Mouse (Mus musculus) forebrain, postnatal 0 days (tissue): ENCODE measurements at regions not wholly inside any gene's neighbourhood (a gene's known extent, or its start where the extent isn't known, plus 50 kb on each side); places are given as distances from the start of the nearest gene placed in this dataset.
A peak's percentile ranks its signal among the peaks of the same experiment; 100 is the strongest.

Experiments
- ATAC-seq: fragments of 200-750 bp; cut with Nextera tagmentation; 2 replicates; pipeline ENCODE4 v1.8.0; 2017; ENCODE audit warnings: mild to moderate bottlenecking, moderate library complexity
- DNase-seq: peaks from one replicate; pipeline ENCODE4 v3.0.0-alpha.2; 2015
- H3K27ac ChIP-seq: fragments of 300-500 bp; sonication (generic); 2 replicates; pipeline ENCODE4 v1.5.1; 2014; ENCODE audit warnings: low read depth, mild to moderate bottlenecking, antibody characterized with exemption, low read length, moderate library complexity, mixed read lengths
- H3K27me3 ChIP-seq: fragments of 300-500 bp; sonication (generic); 2 replicates; pipeline ENCODE4 v1.6.1; 2014; ENCODE audit warnings: mild to moderate bottlenecking, low read length, mixed read lengths; ENCODE audit not compliant: insufficient read depth
- H3K36me3 ChIP-seq: fragments of 300-500 bp; sonication (generic); 2 replicates; pipeline ENCODE4 v1.6.1; 2014; ENCODE audit warnings: mild to moderate bottlenecking, moderate library complexity; ENCODE audit not compliant: insufficient read depth
- H3K4me1 ChIP-seq: fragments of 300-500 bp; sonication (generic); 2 replicates; pipeline ENCODE4 v1.6.1; 2014; ENCODE audit warnings: antibody characterized with exemption; ENCODE audit not compliant: insufficient read depth
- H3K4me2 ChIP-seq: fragments of 300-500 bp; sonication (generic); 2 replicates; pipeline ENCODE4 v1.6.1; 2014; ENCODE audit warnings: low read depth, mild to moderate bottlenecking, moderate library complexity
- H3K4me3 ChIP-seq: fragments of 300-500 bp; sonication (generic); 2 replicates; pipeline ENCODE4 v1.5.1; 2014; ENCODE audit warnings: low read depth, low read length, mixed read lengths
- H3K9ac ChIP-seq: fragments of 300-500 bp; sonication (generic); 2 replicates; pipeline ENCODE4 v1.6.1; 2014; ENCODE audit warnings: mild to moderate bottlenecking
- H3K9me3 ChIP-seq: fragments of 300-500 bp; sonication (generic); 2 replicates; pipeline ENCODE4 v1.6.1; 2016; ENCODE audit warnings: low read length
- CTCF ChIP-seq: sonication (generic); IDR thresholded peaks from 2 replicates; pipeline ENCODE4 v1.5.1; 2016; ENCODE audit warnings: antibody characterized with exemption, control low read depth, low read depth
- WGBS: fragments of 180-500 bp; shearing (Covaris S2); extraction: QIAGEN DNeasy Blood & Tissue Kit; methylation state at CpG from one replicate; pipeline ENCODE4 v1.1.7; 2014; 5-methylcytosine and 5-hydroxymethylcytosine counted together

DNA sequence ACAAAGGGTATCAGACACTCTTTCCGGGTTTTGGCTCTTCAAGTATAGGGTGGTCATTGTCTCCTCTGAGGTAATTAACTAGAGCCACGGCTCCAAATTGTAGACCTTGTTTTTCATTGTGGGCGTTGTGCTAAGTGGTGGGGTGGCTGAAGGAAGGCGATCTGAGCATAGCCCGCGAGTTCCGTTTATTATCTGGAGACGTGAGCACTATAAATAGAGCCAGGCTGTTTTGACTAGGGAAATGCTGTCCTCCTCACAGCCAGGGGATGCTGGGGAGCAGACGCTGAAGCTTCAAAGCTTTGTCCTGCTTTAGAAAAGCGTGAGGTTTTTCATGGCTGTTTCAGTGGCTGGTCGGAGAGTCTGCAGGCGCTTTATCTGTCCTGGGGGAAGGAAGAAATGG lies 75.9 kb upstream of the Pmfbp1 start:
- peak overlapping the region; percentile 21 for H3K4me2 ChIP-seq
- DNase-seq (peak; percentile 78), ATAC-seq (peak; percentile 35)
- H3K9ac ChIP-seq = peak overlapping the region; percentile 19; the same call in 1 of the 2 replicates
- TF ChIP-seq CTCF = peak; percentile 71
- no peaks in the 10 kb centered on the region for H3K9me3 ChIP-seq
- H3K4me1 ChIP-seq = 0 out of 2 replicates have a peak, but pooled peaks cover 14% of the 10 kb centered on the region
- no peaks in the 10 kb centered on the region for H3K27me3 ChIP-seq
- peak overlapping the region; percentile 79 for H3K27ac ChIP-seq
- H3K36me3 ChIP-seq = no peaks in the 10 kb centered on the region
- 5% methylated on average over 12 of the region's 12 CpGs for WGBS
- no peak overlapping the region for H3K4me3 ChIP-seq

GRCm38 (mm10) chr8:109419029-109419596 lies 74.7 kb upstream of the Pmfbp1 start:
- ATAC-seq = peak; percentile 53
- H3K9ac ChIP-seq = no peak overlapping the region
- H3K27ac ChIP-seq = peak overlapping the region; percentile 79
- H3K4me3 ChIP-seq = no peak overlapping the region
- 14% methylated on average over 4 of the region's 4 CpGs for WGBS
- no peaks in the 10 kb centered on the region for H3K9me3 ChIP-seq
- no peak overlapping the region for H3K4me2 ChIP-seq
- TF ChIP-seq CTCF = no peak
- DNase-seq = peak; percentile 83
- no peaks in the 10 kb centered on the region for H3K36me3 ChIP-seq
- H3K4me1 ChIP-seq = 0 out of 2 replicates have a peak, but pooled peaks cover 14% of the 10 kb centered on the region
- no peaks in the 10 kb centered on the region for H3K27me3 ChIP-seq

- no peaks in the 10 kb centered on the region for H3K36me3 ChIP-seq
- DNase-seq = no peak
- H3K9me3 ChIP-seq = no peaks in the 10 kb centered on the region
- no peaks in the 10 kb centered on the region for H3K4me1 ChIP-seq
- H3K27me3 ChIP-seq = no peaks in the 10 kb centered on the region
- no peak overlapping the region for H3K27ac ChIP-seq
- no peak overlapping the region for H3K9ac ChIP-seq
- H3K4me3 ChIP-seq = no peak overlapping the region
- WGBS = 62% methylated on average over 5 of the region's 5 CpGs
- no peak for ATAC-seq
- TF ChIP-seq CTCF = no peak
- no peak overlapping the region for H3K4me2 ChIP-seq
Observed at GRCm38 (mm10) chr8:109424004-109424403, 69.8 kb upstream of the Pmfbp1 start.

DNA sequence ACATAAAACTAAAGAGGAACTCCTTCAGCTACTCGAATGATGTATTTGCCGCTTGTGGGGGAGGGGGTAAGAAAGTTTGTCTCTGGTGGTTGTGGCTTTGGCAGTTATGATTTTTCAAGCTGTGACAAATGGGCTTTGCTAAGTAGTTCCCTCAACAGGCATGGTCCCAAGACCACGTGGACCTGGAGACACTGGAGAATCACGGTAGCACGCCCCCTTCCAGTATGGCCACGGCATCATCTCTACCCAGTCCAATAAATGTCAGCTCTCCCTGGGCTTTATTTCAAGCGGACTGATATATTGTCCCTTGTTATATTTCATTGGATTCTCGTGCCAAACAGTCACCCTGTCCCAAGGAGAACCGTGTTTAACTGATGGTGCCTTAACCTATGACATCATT lies 65.3 kb upstream of the Pmfbp1 start:
- no peaks in the 10 kb centered on the region for H3K36me3 ChIP-seq
- no peak for ATAC-seq

GRCm38 (mm10) chr8:109434538-109434937 lies 59.3 kb upstream of the Pmfbp1 start:
- H3K36me3 ChIP-seq = no peaks in the 10 kb centered on the region
- no peak for TF ChIP-seq CTCF
- H3K27me3 ChIP-seq = no peaks in the 10 kb centered on the region
- H3K4me1 ChIP-seq = peaks cover 5% of the 10 kb centered on the region
- H3K4me2 ChIP-seq = no peak overlapping the region
- ATAC-seq (no peak), DNase-seq (no peak)
- no peak overlapping the region for H3K9ac ChIP-seq
- no peak overlapping the region for H3K4me3 ChIP-seq
- WGBS = 88% methylated on average over 12 of the region's 12 CpGs
- H3K27ac ChIP-seq = no peak overlapping the region
- H3K9me3 ChIP-seq = no peaks in the 10 kb centered on the region

More for the DNA sequence above, 65.3 kb upstream of the Pmfbp1 start:
- Histone ChIP-seq H3K9ac (no peak overlapping the region), H3K27me3 (no peaks in the 10 kb centered on the region), H3K27ac (no peak overlapping the region), H3K4me1 (no peaks in the 10 kb centered on the region), H3K4me3 (no peak overlapping the region), H3K4me2 (no peak overlapping the region), H3K9me3 (no peaks in the 10 kb centered on the region)
- TF ChIP-seq CTCF = no peak
- 88% methylated on average over 9 of the region's 9 CpGs for WGBS
- no peak for DNase-seq

DNA sequence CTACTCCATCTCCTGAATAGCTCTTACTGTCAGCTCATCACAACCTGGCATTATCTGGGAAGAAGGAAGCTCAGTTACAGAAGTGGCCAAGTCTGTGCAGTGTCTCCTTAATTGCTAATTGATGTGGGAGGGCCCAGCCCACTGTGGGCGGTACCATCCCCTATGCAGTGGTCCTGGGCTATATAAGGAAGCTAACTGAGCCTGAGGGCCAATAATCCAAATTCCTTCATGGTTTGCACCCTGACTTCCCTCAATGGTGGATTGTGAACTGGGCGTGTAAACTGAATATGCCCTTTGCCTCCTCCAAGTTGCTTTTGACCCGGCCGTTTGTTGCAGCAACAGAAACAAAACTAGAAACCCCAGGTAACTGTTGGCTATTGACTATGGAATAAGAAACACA lies 57.8 kb upstream of the Pmfbp1 start:
- Histone ChIP-seq H3K4me3 (no peak overlapping the region), H3K9ac (no peak overlapping the region), H3K4me2 (0 out of 2 replicates have a peak overlapping the region, but pooled peaks have one; percentile 49), H3K36me3 (no peaks in the 10 kb centered on the region), H3K27ac (peak overlapping the region; percentile 76), H3K9me3 (no peaks in the 10 kb centered on the region), H3K4me1 (peaks cover 5% of the 10 kb centered on the region), H3K27me3 (no peaks in the 10 kb centered on the region)
- 67% methylated on average over 4 of the region's 4 CpGs for WGBS
- TF ChIP-seq CTCF = no peak
- no peak for ATAC-seq
- no peak for DNase-seq

DNA sequence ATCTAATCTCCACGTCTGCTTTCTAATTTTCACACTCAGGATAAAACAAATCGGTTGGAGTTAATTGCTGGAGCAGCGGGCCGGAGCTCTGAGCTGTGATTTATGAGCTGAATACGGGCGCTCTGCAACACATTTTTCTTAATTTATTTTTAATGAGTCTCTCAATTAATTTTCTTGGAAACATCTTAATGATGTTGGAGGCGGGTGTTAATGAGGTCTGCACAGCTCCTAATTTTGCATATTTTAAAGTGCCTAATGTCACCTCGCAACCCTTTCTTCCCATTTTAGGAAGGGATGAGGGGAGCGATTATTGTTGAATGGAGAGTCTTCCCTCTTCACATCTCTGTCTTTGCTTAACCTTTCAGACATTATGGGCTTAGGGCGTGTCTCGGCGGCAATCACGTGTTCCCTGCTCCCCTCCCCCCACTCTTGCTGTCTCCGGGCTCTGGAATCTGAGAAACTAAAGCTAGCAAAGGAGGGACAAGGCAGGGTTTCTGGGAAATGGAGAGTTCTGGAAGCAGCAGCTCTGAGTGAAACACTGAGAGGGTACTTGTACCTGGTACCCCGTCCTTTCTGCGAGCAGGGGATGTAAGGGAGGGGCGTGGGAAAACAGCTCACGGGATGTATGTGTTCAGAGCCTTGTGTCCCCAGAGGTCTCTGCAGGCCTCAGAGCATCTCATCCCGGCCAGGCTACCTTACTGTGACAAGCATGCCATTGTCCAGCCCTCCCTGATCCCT lies 56.8 kb upstream of the Pmfbp1 start:
- H3K4me3 ChIP-seq = peak overlapping the region; percentile 24
- no peaks in the 10 kb centered on the region for H3K27me3 ChIP-seq
- H3K4me1 ChIP-seq = peaks cover 5% of the 10 kb centered on the region
- peak overlapping the region; percentile 76 for H3K27ac ChIP-seq
- peak overlapping the region; percentile 46; the same call in 1 of the 2 replicates for H3K9ac ChIP-seq
- no peaks in the 10 kb centered on the region for H3K36me3 ChIP-seq
- ATAC-seq = peak; percentile 84
- H3K4me2 ChIP-seq = peak overlapping the region; percentile 49
- WGBS = 8% methylated on average over 19 of the region's 19 CpGs
- DNase-seq = peak; percentile 81
- H3K9me3 ChIP-seq = no peaks in the 10 kb centered on the region
- no peak for TF ChIP-seq CTCF
